Mouse (Mus musculus) embryonic fibroblast, embryonic 13.5 days (primary cell): ENCODE results near the gene Itsn1.

Experiments used
- CTCF ChIP-seq: IDR thresholded peaks from 2 replicates; pipeline ENCODE4 v1.5.1; 2011; ENCODE audit warnings: mild to moderate bottlenecking, control low read depth, low read length, moderate library complexity, borderline replicate concordance; ENCODE audit not compliant: insufficient read depth
- POLR2A ChIP-seq: IDR thresholded peaks from 2 replicates; pipeline ENCODE4 v1.6.1; 2011; ENCODE audit warnings: low read depth, mild to moderate bottlenecking, control low read depth, low read length, moderate library complexity

DNA sequence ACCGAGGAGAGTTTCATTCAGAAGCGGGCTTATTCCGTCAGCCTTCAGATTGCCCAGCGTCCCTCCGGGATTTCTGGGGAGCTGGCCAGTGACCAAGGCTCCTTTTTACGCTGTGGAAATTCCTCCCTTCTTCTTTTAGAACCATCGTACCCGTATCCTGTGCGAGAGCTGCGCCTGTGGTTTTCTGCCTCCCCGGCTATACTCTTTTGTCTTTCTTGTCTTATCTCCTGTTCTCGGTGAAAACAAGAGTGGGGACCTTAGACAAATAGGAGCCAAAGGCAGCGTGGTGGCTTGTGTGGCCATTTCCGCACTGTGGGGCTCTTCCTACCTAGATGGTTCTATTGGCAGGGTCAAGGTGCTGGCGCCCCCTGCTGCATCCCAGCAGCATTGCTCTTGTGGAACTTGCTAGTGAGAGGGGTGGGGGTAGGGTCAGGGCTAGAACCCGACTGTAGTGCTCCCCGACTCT is 188.6 kb downstream of the Itsn1 start:
- TF ChIP-seq CTCF (peak; percentile 84), POLR2A (peak; percentile 43; the same call in 1 of the 2 replicates)
